Mouse (Mus musculus): ENCODE results near the gene Grik3. TPM values are rescaled to one million over a fixed set of nuclear protein-coding genes. Genes with fewer than 3 reads are reported as not detected.

The Grik3 gene
- polyA plus RNA-seq, 1 experiment from 2014 or later, result 0.15 TPM

DNA sequence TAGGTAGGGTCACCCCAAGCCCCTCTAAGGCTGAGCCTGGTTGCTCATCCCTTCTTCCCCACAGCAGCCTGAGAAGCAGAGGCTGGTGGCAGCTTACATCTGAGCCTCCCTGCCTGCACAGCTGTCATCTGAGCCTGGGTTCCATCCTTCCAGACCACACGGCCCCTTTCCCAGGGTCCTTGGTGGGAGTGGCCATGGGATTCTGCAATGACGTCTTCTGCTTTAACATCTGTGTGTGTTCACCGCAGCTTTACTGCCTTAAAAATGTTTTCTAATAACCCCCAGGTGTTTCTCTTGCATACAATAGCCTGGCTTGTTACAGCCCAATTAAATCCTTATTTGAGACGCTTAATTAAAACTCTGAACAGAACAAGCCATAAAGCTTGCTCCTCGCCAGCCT, 35.9 kb downstream of the Grik3 start:
- no peaks in the 10 kb centered on the region for H3K9me3 ChIP-seq (replicated peaks)
- no peak overlapping the region for H3K9ac ChIP-seq
- WGBS, result 62% methylated on average over 5 of the region's 5 CpGs
- no peak overlapping the region for H3K27ac ChIP-seq
- H3K4me1 ChIP-seq (replicated peaks), result no peaks in the 10 kb centered on the region
- H3K4me3 ChIP-seq, result no peak overlapping the region
- no peak for ATAC-seq (replicated peaks; ENCODE audit: insufficient number of reproducible peaks, insufficient read depth, low FRiP score, low read depth)
- H3K36me3 ChIP-seq, result no peaks in the 10 kb centered on the region
- H3K27me3 ChIP-seq, result no peaks in the 10 kb centered on the region; the same call in 1 of the 2 replicates
- H3K4me2 ChIP-seq, result no peak overlapping the region

- no peak for ATAC-seq (replicated peaks; ENCODE audit: insufficient number of reproducible peaks, insufficient read depth, low FRiP score, low read depth)
- 32% methylated on average over 9 of the region's 9 CpGs for WGBS
- no peak overlapping the region for H3K9ac ChIP-seq
Measured at GRCm38 (mm10) chr4:125533965-125534364, 43.5 kb downstream of the Grik3 start.

DNA sequence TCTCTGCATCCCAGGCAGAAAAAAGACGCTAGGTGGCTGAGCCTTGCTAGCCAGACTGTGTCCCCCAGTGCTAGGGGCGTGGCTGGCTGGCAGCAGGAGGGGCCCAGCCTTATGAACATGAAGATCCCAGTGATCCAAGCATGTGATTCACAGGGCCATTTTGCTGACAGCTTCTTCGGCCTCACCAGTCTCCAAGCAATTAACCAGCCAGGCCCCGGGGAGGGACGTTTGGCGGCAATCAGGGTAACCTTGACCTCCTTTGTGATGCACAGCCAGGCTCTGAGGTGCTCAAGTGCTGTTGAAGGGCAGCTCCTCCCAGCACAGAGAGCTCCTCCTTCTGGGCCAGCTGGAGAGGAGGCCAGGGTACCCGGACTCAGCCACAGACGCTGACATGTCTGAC, 43.9 kb downstream of the Grik3 start:
- WGBS, result 7% methylated on average over 8 of the region's 8 CpGs
- H3K4me1 ChIP-seq (replicated peaks), result no peaks in the 10 kb centered on the region
- no peaks in the 10 kb centered on the region for H3K9me3 ChIP-seq (replicated peaks)
- peaks cover 45% of the 10 kb centered on the region for H3K27me3 ChIP-seq
- no peaks in the 10 kb centered on the region for H3K36me3 ChIP-seq
- no peak overlapping the region for H3K9ac ChIP-seq
- no peak overlapping the region for H3K4me2 ChIP-seq
- H3K4me3 ChIP-seq, result no peak overlapping the region
- no peak overlapping the region for H3K27ac ChIP-seq
- no peak for ATAC-seq (replicated peaks; ENCODE audit: insufficient number of reproducible peaks, insufficient read depth, low FRiP score, low read depth)

More at GRCm38 (mm10) chr4:125533965-125534364, 43.5 kb downstream of the Grik3 start:
- H3K27me3 ChIP-seq, result peaks cover 45% of the 10 kb centered on the region
- no peak overlapping the region for H3K4me2 ChIP-seq
- H3K4me1 ChIP-seq (replicated peaks), result no peaks in the 10 kb centered on the region
- no peaks in the 10 kb centered on the region for H3K36me3 ChIP-seq
- H3K4me3 ChIP-seq, result no peak overlapping the region
- no peaks in the 10 kb centered on the region for H3K9me3 ChIP-seq (replicated peaks)
- H3K27ac ChIP-seq, result no peak overlapping the region

- H3K4me2 ChIP-seq, result no peak overlapping the region
- no peak overlapping the region for H3K9ac ChIP-seq
- H3K9me3 ChIP-seq (replicated peaks), result no peaks in the 10 kb centered on the region
- H3K4me3 ChIP-seq, result no peak overlapping the region
- H3K36me3 ChIP-seq, result no peaks in the 10 kb centered on the region
- WGBS, result 19% methylated on average over 11 of the region's 11 CpGs
- ATAC-seq (replicated peaks; ENCODE audit: insufficient number of reproducible peaks, insufficient read depth, low FRiP score, low read depth), result no peak
- H3K27ac ChIP-seq, result no peak overlapping the region
- peaks cover 45% of the 10 kb centered on the region for H3K27me3 ChIP-seq
- H3K4me1 ChIP-seq (replicated peaks), result no peaks in the 10 kb centered on the region
Measured at GRCm38 (mm10) chr4:125534991-125535401, 44.5 kb downstream of the Grik3 start.

DNA sequence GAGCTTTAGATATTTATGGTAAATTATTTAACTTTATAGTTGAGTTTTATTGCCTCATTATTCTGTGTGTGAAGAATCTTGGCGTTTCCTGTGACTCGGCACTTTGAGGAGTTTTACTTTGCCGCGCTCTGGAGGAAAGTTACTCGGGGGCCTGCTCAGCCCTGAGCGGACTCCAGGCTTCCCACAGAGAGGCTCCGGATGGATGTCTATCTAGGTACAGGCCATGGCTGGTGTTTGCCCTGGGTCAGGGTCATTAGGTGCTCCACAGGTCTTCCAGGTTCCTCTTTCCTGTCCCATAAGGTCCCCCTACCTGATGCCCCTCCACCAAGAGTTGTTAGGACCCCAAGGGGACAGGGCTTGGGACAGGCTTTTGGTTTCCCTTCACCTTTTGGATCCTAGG, 45.0 kb downstream of the Grik3 start:
- no peaks in the 10 kb centered on the region for H3K4me1 ChIP-seq (replicated peaks)
- H3K9me3 ChIP-seq (replicated peaks), result no peaks in the 10 kb centered on the region
- 33% methylated on average over 7 of the region's 7 CpGs for WGBS
- H3K36me3 ChIP-seq, result no peaks in the 10 kb centered on the region
- H3K27me3 ChIP-seq, result peaks cover 45% of the 10 kb centered on the region
- no peak overlapping the region for H3K4me3 ChIP-seq
- no peak overlapping the region for H3K4me2 ChIP-seq
- no peak for ATAC-seq (replicated peaks; ENCODE audit: insufficient number of reproducible peaks, insufficient read depth, low FRiP score, low read depth)
- no peak overlapping the region for H3K9ac ChIP-seq
- H3K27ac ChIP-seq, result no peak overlapping the region

DNA sequence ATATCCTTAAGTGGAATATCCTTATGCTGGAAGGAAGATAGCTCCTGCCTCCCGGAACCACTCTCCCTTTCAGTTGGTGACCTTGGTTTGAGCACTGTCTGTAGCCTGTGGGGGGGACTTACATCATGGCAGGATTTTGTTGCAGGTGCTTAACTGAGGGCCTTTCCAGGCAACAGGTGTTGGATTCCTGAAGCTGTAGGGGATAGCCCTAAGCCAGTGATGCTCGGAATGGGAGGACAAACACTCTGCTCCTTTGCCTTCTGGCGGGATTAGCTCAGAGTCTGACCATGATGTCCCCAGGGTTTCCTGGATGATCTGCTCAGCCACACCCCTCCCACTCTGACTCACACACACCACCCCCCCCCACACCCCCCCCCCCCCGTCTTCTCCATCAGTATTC, 45.5 kb downstream of the Grik3 start:
- no peak overlapping the region for H3K9ac ChIP-seq
- peaks cover 45% of the 10 kb centered on the region for H3K27me3 ChIP-seq
- H3K36me3 ChIP-seq, result no peaks in the 10 kb centered on the region
- no peak overlapping the region for H3K27ac ChIP-seq
- H3K9me3 ChIP-seq (replicated peaks), result no peaks in the 10 kb centered on the region
- no peak for ATAC-seq (replicated peaks; ENCODE audit: insufficient number of reproducible peaks, insufficient read depth, low FRiP score, low read depth)
- WGBS, result 28% methylated on average over 4 of the region's 4 CpGs
- no peak overlapping the region for H3K4me3 ChIP-seq
- H3K4me1 ChIP-seq (replicated peaks), result no peaks in the 10 kb centered on the region
- no peak overlapping the region for H3K4me2 ChIP-seq

- Histone ChIP-seq H3K4me3 (no peak overlapping the region), H3K4me1 (replicated peaks) (no peaks in the 10 kb centered on the region), H3K9ac (no peak overlapping the region), H3K9me3 (replicated peaks) (no peaks in the 10 kb centered on the region), H3K27ac (no peak overlapping the region), H3K36me3 (no peaks in the 10 kb centered on the region), H3K4me2 (no peak overlapping the region), H3K27me3 (peaks cover 38% of the 10 kb centered on the region)
- ATAC-seq (replicated peaks; ENCODE audit: insufficient number of reproducible peaks, insufficient read depth, low FRiP score, low read depth), result no peak
- 2% methylated on average over 3 of the region's 3 CpGs for WGBS
Measured at GRCm38 (mm10) chr4:125538301-125538965, 47.9 kb downstream of the Grik3 start.

DNA sequence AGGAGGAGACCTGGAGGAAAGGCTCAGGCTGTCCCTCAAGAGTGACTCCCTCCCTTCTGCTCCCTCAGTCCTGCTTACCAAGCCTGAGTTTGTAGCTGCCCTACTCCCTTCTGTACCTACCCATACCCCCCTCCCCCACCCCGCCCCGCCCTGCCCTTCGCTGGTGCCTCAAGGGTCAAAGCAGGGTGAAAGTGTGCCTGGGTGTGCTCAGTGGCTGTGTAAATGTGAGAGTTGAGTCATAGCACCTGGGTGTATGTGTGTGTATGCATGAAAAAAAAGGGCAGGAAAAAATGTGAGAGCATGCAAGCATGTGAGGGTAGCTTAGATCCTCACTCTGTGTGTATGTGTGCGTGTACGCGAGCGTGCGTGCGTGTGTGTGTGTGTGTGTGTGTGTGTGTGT, 49.1 kb downstream of the Grik3 start:
- H3K36me3 ChIP-seq, result no peaks in the 10 kb centered on the region
- H3K9me3 ChIP-seq (replicated peaks), result no peaks in the 10 kb centered on the region
- no peaks in the 10 kb centered on the region for H3K4me1 ChIP-seq (replicated peaks)
- no peak for ATAC-seq (replicated peaks; ENCODE audit: insufficient number of reproducible peaks, insufficient read depth, low FRiP score, low read depth)
- no peak overlapping the region for H3K4me3 ChIP-seq
- no peak overlapping the region for H3K27ac ChIP-seq
- no peak overlapping the region for H3K4me2 ChIP-seq
- peaks cover 26% of the 10 kb centered on the region for H3K27me3 ChIP-seq
- WGBS, result 76% methylated on average over 9 of the region's 9 CpGs
- no peak overlapping the region for H3K9ac ChIP-seq

- no peak overlapping the region for H3K4me2 ChIP-seq
- H3K36me3 ChIP-seq, result no peaks in the 10 kb centered on the region
- WGBS, result 84% methylated on average over 5 of the region's 5 CpGs
- no peak overlapping the region for H3K9ac ChIP-seq
- no peak for ATAC-seq (replicated peaks; ENCODE audit: insufficient number of reproducible peaks, insufficient read depth, low FRiP score, low read depth)
- no peaks in the 10 kb centered on the region for H3K4me1 ChIP-seq (replicated peaks)
- no peaks in the 10 kb centered on the region for H3K9me3 ChIP-seq (replicated peaks)
- no peak overlapping the region for H3K27ac ChIP-seq
- peaks cover 6% of the 10 kb centered on the region for H3K27me3 ChIP-seq
- H3K4me3 ChIP-seq, result no peak overlapping the region
Measured at GRCm38 (mm10) chr4:125543171-125543570, 52.7 kb downstream of the Grik3 start.

DNA sequence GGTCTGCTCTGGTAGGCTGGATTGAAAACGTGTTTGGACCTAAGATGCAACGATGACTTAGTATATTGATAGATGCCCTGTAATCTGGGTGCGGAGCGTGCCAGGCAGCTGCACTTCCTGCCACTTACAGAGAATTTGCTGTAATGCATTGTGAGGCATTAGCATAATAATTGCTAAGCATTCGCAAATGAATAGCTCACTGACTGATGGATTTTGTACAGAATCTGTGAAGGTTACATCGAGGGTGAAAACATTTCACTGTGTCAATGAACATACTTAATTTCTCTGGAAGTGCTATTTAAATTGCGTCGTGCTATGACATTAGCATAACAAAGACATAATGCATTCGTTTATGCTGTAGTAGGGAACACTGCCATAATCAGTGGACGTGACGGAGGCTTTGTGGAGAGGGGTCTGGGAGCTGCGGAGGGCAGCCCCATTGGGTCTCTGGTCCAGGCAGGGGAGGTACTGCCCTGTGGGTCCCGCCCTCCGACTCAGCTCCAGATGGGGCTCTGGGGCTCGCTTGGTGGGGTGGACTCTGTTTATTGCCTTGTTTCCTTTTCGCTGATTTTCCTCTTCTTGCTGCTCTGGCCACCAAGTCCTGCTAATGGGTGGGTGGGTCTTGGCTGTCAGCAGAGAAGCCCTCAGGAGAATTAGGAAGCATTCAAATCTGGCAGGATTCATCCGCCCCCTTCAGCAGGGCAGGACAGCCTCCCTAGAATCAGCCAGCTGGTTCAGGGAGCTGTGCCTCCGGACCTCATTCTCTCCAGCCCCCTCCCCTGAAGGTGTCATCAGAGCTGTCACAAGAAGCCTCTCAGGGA, 54.7 kb downstream of the Grik3 start:
- WGBS, result 36% methylated on average over 18 of the region's 18 CpGs
- Histone ChIP-seq H3K27me3 (peaks cover 3% of the 10 kb centered on the region), H3K9ac (no peak overlapping the region), H3K27ac (no peak overlapping the region), H3K9me3 (replicated peaks) (no peaks in the 10 kb centered on the region), H3K36me3 (no peaks in the 10 kb centered on the region), H3K4me3 (no peak overlapping the region), H3K4me1 (replicated peaks) (no peaks in the 10 kb centered on the region), H3K4me2 (no peak overlapping the region)
- ATAC-seq (replicated peaks; ENCODE audit: insufficient number of reproducible peaks, insufficient read depth, low FRiP score, low read depth), result no peak

- peaks cover 3% of the 10 kb centered on the region for H3K27me3 ChIP-seq
- no peaks in the 10 kb centered on the region for H3K4me1 ChIP-seq (replicated peaks)
- H3K36me3 ChIP-seq, result no peaks in the 10 kb centered on the region
- no peak overlapping the region for H3K4me2 ChIP-seq
- H3K9me3 ChIP-seq (replicated peaks), result no peaks in the 10 kb centered on the region
- H3K9ac ChIP-seq, result no peak overlapping the region
- H3K27ac ChIP-seq, result no peak overlapping the region
- no peak overlapping the region for H3K4me3 ChIP-seq
- WGBS, result 45% methylated on average over 7 of the region's 7 CpGs
- ATAC-seq (replicated peaks; ENCODE audit: insufficient number of reproducible peaks, insufficient read depth, low FRiP score, low read depth), result no peak
Measured at GRCm38 (mm10) chr4:125545768-125546220, 55.3 kb downstream of the Grik3 start.
